Mouse (Mus musculus) testis, adult 2 months (tissue): ENCODE measurements around the gene Abhd16a.

ENCODE experiments used
- CTCF ChIP-seq: fragments of 200-500 bp; IDR thresholded peaks from 2 replicates; pipeline ENCODE4 v1.5.1; 2012; ENCODE audit warnings: low read depth, mild to moderate bottlenecking, inconsistent platforms, low read length, moderate library complexity; ENCODE audit not compliant: control insufficient read depth, insufficient read depth, insufficient replicate concordance
- POLR2A ChIP-seq: fragments of 200-500 bp; IDR thresholded peaks from 2 replicates; pipeline ENCODE4 v1.6.1; 2012; ENCODE audit warnings: low read depth, mild to moderate bottlenecking, inconsistent platforms, low read length, moderate library complexity; ENCODE audit not compliant: control insufficient read depth

DNA sequence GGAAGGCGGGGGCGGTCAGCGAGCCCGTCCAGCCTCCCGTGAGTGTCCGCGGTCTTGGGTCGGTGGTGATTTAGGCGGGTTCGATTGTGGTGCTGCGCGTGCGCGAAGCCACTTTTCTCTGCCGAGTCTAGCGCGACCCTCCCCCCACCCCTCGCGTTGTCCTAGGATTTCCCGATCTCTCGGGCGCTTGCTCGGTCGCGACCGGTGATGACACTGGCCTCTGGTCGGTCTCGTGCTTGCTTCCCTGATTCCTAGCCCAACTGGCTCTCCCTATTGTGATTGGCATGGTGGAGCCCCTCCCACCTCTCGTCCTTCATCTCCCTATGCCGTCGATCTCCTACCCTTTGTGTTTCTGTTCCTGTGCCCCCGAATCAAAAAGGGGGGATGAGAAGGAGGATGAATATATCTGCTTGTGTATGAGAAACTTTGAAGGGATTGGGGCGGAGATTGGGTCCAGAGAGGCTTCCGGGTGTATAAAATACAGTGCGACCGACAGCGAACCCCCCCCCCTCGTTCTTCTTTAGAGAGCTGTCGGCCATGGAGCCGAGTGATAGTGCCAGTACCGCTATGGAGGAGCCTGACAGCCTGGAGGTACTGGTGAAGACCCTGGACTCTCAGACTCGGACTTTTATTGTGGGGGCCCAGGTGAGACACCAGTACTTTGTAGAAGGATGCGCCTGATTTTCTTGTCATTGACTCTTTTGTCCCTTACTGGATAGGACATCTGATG, 46.7 kb downstream of the Abhd16a start:
- TF ChIP-seq POLR2A = peak; percentile 28
- no peak for TF ChIP-seq CTCF
